Mouse (Mus musculus) liver, postnatal 0 days (tissue): Measurements from ENCODE around the gene Rpl28.

Source experiments
- CTCF ChIP-seq: sonication (generic); IDR thresholded peaks from 2 replicates; pipeline ENCODE4 v1.5.1; 2016; ENCODE audit warnings: antibody characterized with exemption, low read depth
- EP300 ChIP-seq: IDR thresholded peaks from 2 replicates; pipeline ENCODE4 v1.6.1; 2016; ENCODE audit warnings: antibody characterized with exemption, low read depth, mild to moderate bottlenecking

DNA sequence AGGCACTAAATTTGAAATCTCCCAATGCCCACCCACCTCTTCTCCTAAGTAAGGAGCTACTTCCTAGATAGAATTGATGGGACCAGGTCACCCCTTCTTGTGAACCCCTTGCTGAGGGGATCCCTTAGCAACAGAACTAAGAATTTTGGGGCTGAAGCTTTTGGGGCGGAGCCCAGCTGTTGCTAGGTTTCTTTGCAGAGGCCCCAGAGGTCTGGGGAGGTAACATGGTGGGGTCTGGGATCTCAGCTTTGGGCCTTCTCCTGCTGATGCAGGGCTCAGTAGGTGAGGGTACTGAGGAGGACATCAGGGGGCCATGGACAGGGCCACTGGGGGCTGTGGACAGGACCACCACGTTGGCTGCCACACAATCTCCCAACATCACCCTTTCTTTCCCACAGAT is 9.9 kb upstream of the Rpl28 start, which contains the start of the genes Il11 and Tmem190:
- TF ChIP-seq CTCF (no peak), EP300 (no peak)
